In the genomic region with DNA sequence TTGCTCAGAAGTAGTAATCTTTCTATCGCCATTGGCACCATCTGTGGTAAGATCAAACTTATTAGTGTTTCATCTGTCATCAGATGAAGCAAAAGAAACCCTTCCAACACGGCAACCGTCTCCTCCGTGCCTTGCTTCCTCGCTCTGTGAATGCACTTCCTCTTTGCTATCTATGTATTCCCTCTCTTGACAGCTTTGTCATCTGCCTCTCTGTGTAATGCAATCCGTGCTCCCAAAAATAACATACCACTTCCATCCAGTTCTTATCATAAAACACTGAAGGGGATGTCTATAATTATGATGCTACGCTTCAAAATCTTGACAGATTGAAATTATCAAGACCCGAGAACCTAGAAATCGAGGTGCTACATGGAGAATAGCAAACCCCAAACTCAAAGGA, we compare ENCODE assay signal across 22 mouse cellular contexts.
DNase-seq lines count a peak whose midpoint lies in the region; ATAC-seq lines count a peak whose summit lies in the region.
"Had no signal": no experiment of that assay in that cellular context is flagged by ENCODE, and none has a peak within 500 bp of the region (broad histone marks: within the 10 kb centered on the region; RNA-seq: fewer than 3 reads in every experiment).

No protein-coding gene starts in this region.

- no peaks in the 10 kb centered on the region for H3K27me3 ChIP-seq in heart, embryonic 13.5 days (replicated peaks)
- no peaks in the 10 kb centered on the region for H3K27me3 ChIP-seq in heart, embryonic 16.5 days (ENCODE audit: control insufficient read depth, insufficient read depth, low read length)
- H3K27me3 ChIP-seq: forebrain, embryonic 13.5 days; hindbrain, embryonic 13.5 days; intestine, embryonic 15.5 days had no signal

- H3K9me3 ChIP-seq in heart, embryonic 13.5 days: no peaks in the 10 kb centered on the region
- H3K9me3 ChIP-seq in heart, embryonic 16.5 days (replicated peaks; ENCODE audit: control insufficient read depth, low read length): no peaks in the 10 kb centered on the region
- H3K9me3 ChIP-seq: forebrain, embryonic 10.5 days; forebrain, embryonic 13.5 days; hindbrain, embryonic 10.5 days; hindbrain, embryonic 13.5 days; intestine, embryonic 15.5 days had no signal

- peaks cover 27% of the 10 kb centered on the region for H3K4me1 ChIP-seq in heart, embryonic 13.5 days
- peaks cover 13% of the 10 kb centered on the region for H3K4me1 ChIP-seq in heart, embryonic 16.5 days (ENCODE audit: control insufficient read depth, insufficient read depth, low read length)
- H3K4me1 ChIP-seq: intestine, embryonic 15.5 days had no signal

- H3K9ac ChIP-seq in heart, embryonic 13.5 days: peak overlapping the region; percentile 52; the same call in 1 of the 2 replicates
- no peak overlapping the region for H3K9ac ChIP-seq in heart, embryonic 16.5 days (ENCODE audit: low read length)
- H3K9ac ChIP-seq: forebrain, embryonic 13.5 days; hindbrain, embryonic 13.5 days; intestine, embryonic 15.5 days had no signal

- no peak for ATAC-seq in heart, embryonic 13.5 days (ENCODE audit: extremely low read depth, insufficient number of reproducible peaks, low FRiP score, low TSS enrichment)
- ATAC-seq in heart, embryonic 16.5 days (replicated peaks; ENCODE audit: extremely low read depth, insufficient read depth, low FRiP score): no peak
- peak; percentile 38; the same call in 1 of the 2 replicates for ATAC-seq in megakaryocyte, adult 5-6 weeks (ENCODE audit: poor library complexity, severe bottlenecking)
- ATAC-seq: activated CD4-positive, CD25-positive, alpha-beta regulatory T cell, adult 4 months; forebrain, embryonic 13.5 days; hindbrain, embryonic 16.5 days; intestine, embryonic 15.5 days had no signal

- no peak for DNase-seq in heart, postnatal 10 days
- DNase-seq in heart, adult 18-20 months: no peak
- DNase-seq in A20 (ENCODE audit: low read depth, low spot score): peak; percentile 13
- DNase-seq: adrenal gland, adult 8-10 months; adrenal gland, postnatal 25 days; cerebellum, adult 18-20 months; cerebellum, adult 9-10 months; cerebellum, postnatal 14 days; gastrocnemius, postnatal 25 days; heart, postnatal 36 days; kidney, adult 11 months; kidney, adult 8-10 months had no signal

- 31% methylated on average over 9 of the region's 9 CpGs for WGBS in heart, embryonic 13.5 days
- 28% methylated on average over 9 of the region's 9 CpGs for WGBS in heart, embryonic 16.5 days

- H3K36me3 ChIP-seq in heart, embryonic 13.5 days: no peaks in the 10 kb centered on the region
- no peaks in the 10 kb centered on the region for H3K36me3 ChIP-seq in heart, embryonic 16.5 days (ENCODE audit: control insufficient read depth, insufficient read depth)
- H3K36me3 ChIP-seq: forebrain, embryonic 10.5 days; hindbrain, embryonic 10.5 days; hindbrain, embryonic 13.5 days; intestine, embryonic 15.5 days had no signal

- H3K4me2 ChIP-seq in heart, embryonic 13.5 days: peak overlapping the region; percentile 31
- H3K4me2 ChIP-seq in heart, embryonic 16.5 days (ENCODE audit: low read depth, low read length): 0 out of 2 replicates have a peak overlapping the region, but pooled peaks have one; percentile 5
- H3K4me2 ChIP-seq: forebrain, embryonic 13.5 days; hindbrain, embryonic 13.5 days; intestine, embryonic 15.5 days had no signal

- no peak overlapping the region for H3K27ac ChIP-seq in heart, embryonic 13.5 days (replicated peaks)
- no peak overlapping the region for H3K27ac ChIP-seq in heart, embryonic 16.5 days (ENCODE audit: low read length)
- H3K27ac ChIP-seq: forebrain, embryonic 10.5 days; forebrain, embryonic 13.5 days; hindbrain, embryonic 10.5 days; hindbrain, embryonic 13.5 days; intestine, embryonic 15.5 days had no signal

- H3K4me3 ChIP-seq in heart, embryonic 13.5 days: no peak overlapping the region
- H3K4me3 ChIP-seq in heart, embryonic 16.5 days (ENCODE audit: low read length): no peak overlapping the region
- H3K4me3 ChIP-seq: forebrain, embryonic 10.5 days; forebrain, embryonic 13.5 days; hindbrain, embryonic 10.5 days; hindbrain, embryonic 13.5 days; intestine, embryonic 15.5 days had no signal

- intact Hi-C loops in heart, postnatal 10 days (cut with DNase I): no loop called here
